Mouse (Mus musculus) frontal cortex, adult (tissue): ENCODE results near the gene Il22ra2.
"Not testable (repeated sequence)": the region's sequence is repeated elsewhere in the genome, so short reads cannot be mapped to it uniquely, and the experiment has no call there.

Experiments
- ATAC-seq: cut with Nextera tagmentation; 2 replicates; pipeline ENCODE4 v1.9.2; 2017; ENCODE audit warnings: mild to moderate bottlenecking, moderate library complexity, mixed read lengths; ENCODE audit not compliant: low TSS enrichment

Gene Il22ra2

GRCm38 (mm10) chr10:19600093-19600420 is 21.7 kb upstream of the Il22ra2 start:
- no peak for ATAC-seq

DNA sequence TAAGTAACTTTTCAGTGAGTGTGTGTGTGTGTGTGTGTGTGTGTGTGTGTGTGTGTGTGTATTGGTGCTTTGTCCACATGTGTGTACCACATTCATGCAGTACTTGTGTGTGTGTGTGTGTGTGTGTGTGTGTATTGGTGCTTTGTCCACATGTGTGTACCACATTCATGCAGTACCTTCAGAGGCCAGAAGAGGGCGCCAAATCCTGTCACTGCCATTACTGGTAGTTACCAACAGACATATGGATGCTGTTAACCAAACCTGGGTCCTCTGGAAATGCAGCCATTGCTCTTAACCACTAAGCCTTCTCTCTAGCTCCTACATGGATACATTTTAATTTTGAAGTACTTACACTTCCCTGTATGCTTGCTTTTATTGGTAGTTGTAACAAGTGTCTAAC is 20.3 kb upstream of the Il22ra2 start:
- ATAC-seq: not testable (repeated sequence)

GRCm38 (mm10) chr10:19603231-19603630 is 18.6 kb upstream of the Il22ra2 start:
- no peak for ATAC-seq

- ATAC-seq: no peak
These were observed 12.7 kb upstream of the Il22ra2 start for GRCm38 (mm10) chr10:19609125-19609524.

DNA sequence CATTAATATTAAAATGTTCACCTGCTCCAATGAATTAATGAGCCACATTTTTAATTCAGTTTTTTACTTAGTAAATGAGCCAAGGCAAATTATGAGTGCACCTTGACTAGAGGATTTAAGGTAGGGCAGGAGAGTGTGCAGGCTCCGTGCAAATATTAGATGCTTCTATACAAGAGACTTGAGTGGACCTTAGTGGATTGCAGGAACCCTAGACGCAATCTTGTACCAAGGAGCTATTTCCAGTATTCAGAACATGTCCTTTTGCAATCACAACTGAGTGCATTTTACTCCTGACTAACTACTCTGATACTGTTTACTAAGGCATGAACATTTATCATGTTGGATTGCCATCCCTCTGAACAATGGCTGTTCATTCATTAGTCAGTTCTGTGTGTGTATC is 10.2 kb upstream of the Il22ra2 start:
- no peak for ATAC-seq

- 0 out of 2 replicates have a peak, but pooled peaks have one; percentile 31 for ATAC-seq
These were observed 8.6 kb upstream of the Il22ra2 start for GRCm38 (mm10) chr10:19613111-19613753.

- no peak for ATAC-seq
These were observed 2.1 kb upstream of the Il22ra2 start for GRCm38 (mm10) chr10:19619736-19620135.

DNA sequence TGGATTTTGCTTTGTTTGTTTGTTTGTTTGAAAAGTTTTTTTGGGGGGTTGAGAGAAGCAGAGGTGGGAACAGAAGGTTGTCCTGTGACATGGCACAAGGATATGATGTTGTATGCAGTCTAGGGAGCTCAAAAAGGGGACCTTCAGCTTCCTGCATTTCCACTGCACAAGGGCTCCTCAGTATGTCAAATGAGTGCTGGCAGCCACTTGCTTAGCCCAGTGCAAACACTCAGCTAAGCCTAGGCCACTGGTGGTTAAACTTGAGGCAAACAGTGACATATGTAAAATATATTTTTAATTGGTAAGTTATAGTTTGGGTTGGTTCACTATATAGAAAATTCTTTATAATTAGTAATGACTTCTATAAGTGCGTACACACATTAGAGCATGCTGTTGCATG is 2.8 kb downstream of the Il22ra2 start:
- ATAC-seq: no peak

DNA sequence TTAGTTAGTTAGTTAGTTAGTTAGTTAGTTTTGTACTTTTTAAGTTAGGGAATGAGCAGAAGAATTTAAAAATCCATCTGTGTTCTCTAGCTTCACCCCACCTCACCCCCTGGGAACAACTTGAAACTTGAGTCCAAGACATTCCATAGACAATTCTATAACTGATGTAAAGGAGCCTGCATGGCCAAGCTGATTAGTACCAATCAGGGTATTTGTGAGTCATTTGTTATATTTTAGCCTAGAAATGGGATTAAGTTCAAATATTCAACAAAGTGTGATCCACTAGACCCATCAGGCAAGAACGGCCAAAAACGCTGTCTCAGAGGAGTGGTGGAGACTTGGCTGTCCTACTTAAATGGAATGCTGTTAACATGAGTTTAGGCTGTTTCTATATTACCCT is 5.5 kb downstream of the Il22ra2 start:
- ATAC-seq: no peak

GRCm38 (mm10) chr10:19627748-19628147 is 6.0 kb downstream of the Il22ra2 start:
- no peak for ATAC-seq

DNA sequence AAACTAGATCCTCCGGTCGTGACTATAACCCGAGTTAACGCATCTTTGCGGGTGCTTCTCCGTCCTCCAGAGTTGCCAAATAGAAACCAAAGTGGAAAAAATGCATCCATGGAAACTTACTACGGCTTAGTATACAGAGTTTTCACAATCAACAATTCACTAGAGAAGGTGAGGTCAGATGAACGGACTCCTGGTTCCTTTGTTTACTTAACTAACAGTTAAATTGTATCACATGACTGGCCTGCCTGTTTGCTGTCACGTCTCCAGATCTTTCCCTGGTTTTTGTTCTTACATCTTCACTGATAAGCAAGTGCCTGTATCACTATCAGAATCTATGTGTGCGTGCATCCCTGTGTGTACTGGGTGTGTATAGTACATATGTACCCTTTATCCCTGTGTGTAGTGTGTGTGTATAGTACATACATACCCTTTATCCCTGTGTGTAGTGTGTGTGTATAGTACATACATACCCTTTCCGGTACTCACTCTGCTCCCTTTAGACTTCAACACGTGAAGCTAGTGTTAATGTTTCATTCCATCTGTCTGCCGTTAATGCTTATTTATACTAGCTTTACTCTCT is 9.9 kb downstream of the Il22ra2 start:
- ATAC-seq: no peak

- no peak for ATAC-seq
These were observed 17.1 kb downstream of the Il22ra2 start for GRCm38 (mm10) chr10:19638851-19639250.

GRCm38 (mm10) chr10:19639630-19640029 is 17.8 kb downstream of the Il22ra2 start:
- no peak for ATAC-seq

DNA sequence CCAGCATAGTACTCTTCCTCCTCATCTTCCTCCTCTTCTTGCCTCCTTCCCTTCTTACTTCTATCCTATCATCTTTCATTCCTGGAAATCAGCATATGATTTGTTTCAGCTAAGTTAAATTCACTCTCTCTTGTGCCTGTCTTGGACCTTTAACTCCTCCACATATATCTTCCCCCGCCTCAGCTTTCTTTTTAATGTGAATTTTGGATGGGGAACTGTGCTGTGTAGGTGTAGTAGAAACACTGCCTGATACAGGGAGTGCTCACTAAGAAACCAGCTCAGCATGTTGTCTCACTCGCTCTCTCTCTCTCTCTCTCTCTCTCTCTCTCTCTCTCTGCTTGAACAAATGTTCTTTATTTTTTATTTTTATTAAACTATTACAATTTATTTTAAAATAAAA is 23.3 kb downstream of the Il22ra2 start:
- peak; percentile 97 for ATAC-seq

DNA sequence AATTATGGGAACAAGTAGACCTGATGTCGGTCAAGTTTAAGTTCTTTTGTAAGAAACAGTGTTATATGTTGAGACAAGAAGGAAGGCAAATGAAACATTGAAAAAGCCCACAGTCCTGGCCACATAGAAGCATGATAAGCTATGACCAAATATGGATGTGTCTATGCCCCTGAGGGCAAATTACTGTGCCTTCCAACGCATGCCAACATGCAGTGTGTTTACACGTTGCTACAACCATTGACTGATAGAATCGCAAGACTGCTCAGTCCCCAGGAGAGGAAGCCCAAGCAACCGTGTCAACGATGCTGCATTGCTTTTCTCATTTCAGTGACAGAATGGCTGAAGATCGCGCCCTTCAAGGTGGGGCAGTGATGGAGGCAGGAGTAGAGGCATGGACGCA is 35.6 kb downstream of the Il22ra2 start:
- ATAC-seq: no peak

- no peak for ATAC-seq
These were observed 38.2 kb downstream of the Il22ra2 start for GRCm38 (mm10) chr10:19659953-19660352.

- no peak for ATAC-seq
These were observed 47.2 kb downstream of the Il22ra2 start for GRCm38 (mm10) chr10:19668973-19669372.

GRCm38 (mm10) chr10:19672015-19672414 is 50.2 kb downstream of the Il22ra2 start:
- ATAC-seq: no peak

- no peak for ATAC-seq
These were observed 51.3 kb downstream of the Il22ra2 start for GRCm38 (mm10) chr10:19673146-19673545.
